Mouse (Mus musculus): Measurements from ENCODE around the gene Tcp11.
A peak's percentile ranks its signal among the peaks of the same experiment; 100 is the strongest.

DNA sequence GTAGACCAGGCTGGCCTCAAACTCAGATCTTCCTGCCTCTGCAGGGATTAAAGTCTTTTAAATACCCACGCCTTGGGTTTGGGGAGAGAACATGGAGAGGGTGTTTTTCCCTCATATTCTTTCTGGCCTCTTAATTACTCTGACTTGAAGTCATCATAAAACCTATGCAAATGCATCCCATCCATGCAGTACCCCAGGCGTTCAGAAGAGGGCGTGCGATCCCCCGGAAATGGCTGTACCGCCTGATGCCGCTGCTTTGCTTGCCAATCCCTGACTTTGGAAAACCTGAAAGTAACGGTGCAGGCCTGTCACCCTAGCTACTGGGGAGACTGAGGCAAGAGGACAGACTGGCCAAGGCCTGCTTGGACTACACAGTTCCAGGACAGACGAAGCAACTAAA, 946 bp upstream of the Tcp11 start:
- TF ChIP-seq CTCF (IDR thresholded peaks at IDR 0.05; ENCODE audit: low read depth) (peak; percentile 39), EP300 (IDR thresholded peaks at IDR 0.05; ENCODE audit: low read depth) (no peak)

All from heart, postnatal 0 days (tissue).